Mouse (Mus musculus) MEL (cell line): ENCODE measurements at regions not wholly inside any gene's neighbourhood (a gene's known extent, or its start where the extent isn't known, plus 50 kb on each side); places are given as distances from the start of the nearest gene placed in this dataset.

Experiments
- DNase-seq: peaks from one replicate; pipeline ENCODE4 v3.0.0; 2011; ENCODE audit warnings: low read depth, low spot score
- H3K27ac ChIP-seq: 2 replicates; pipeline ENCODE4 v1.5.1; 2012; ENCODE audit warnings: low read depth, mild to moderate bottlenecking, control low read depth, low read length, moderate library complexity; ENCODE audit not compliant: control insufficient read depth
- H3K27me3 ChIP-seq, 2 experiments: fragments of 150-350 bp in 1 of 2; sonication (generic) in 1 of 2; 2 replicates each; pipeline ENCODE4 v1.6.1; 2012; ENCODE audit warnings: low read length in 2 of 2, mild to moderate bottlenecking in 2 of 2, improper control_type of control experiment in 1 of 2, moderate library complexity in 1 of 2; ENCODE audit not compliant: insufficient read depth in 2 of 2, control insufficient read depth in 1 of 2
- H3K36me3 ChIP-seq, 2 experiments: 2 replicates each; pipeline ENCODE4 v1.6.1; 2012 to 2014; ENCODE audit warnings: low read length in 2 of 2, improper control_type of control experiment in 1 of 2, inconsistent platforms in 1 of 2, mild to moderate bottlenecking in 1 of 2; ENCODE audit not compliant: insufficient read depth in 2 of 2, control insufficient read depth in 1 of 2
- H3K4me1 ChIP-seq, 2 experiments: fragments of 150-350 bp in 1 of 2; sonication (generic) in 1 of 2; 2 replicates each; pipeline ENCODE4 v1.6.1; 2012; ENCODE audit warnings: low read length in 2 of 2, improper control_type of control experiment in 1 of 2, mild to moderate bottlenecking in 1 of 2; ENCODE audit not compliant: insufficient read depth in 2 of 2, control insufficient read depth in 1 of 2
- H3K4me3 ChIP-seq, 2 experiments: fragments of 150-350 bp in 1 of 2; sonication (generic) in 1 of 2; 2 replicates each; pipeline ENCODE4 v1.5.1; 2012; ENCODE audit warnings: low read depth in 2 of 2, low read length in 2 of 2, mild to moderate bottlenecking in 2 of 2, moderate library complexity in 2 of 2, control low read depth in 1 of 2, improper control_type of control experiment in 1 of 2; ENCODE audit not compliant: control insufficient read depth in 1 of 2, insufficient read depth in 1 of 2
- H3K79me2 ChIP-seq: 2 replicates; pipeline ENCODE4 v1.6.1; 2012; ENCODE audit warnings: mild to moderate bottlenecking, low read length, moderate library complexity; ENCODE audit not compliant: control insufficient read depth, poor library complexity, insufficient read depth
- H3K9ac ChIP-seq: 2 replicates; pipeline ENCODE4 v1.6.1; 2012; ENCODE audit warnings: low read depth, mild to moderate bottlenecking, control low read depth, low read length, moderate library complexity; ENCODE audit not compliant: control insufficient read depth, poor library complexity, severe bottlenecking
- H3K9me3 ChIP-seq: fragments of 150-350 bp; sonication (generic); replicated peaks from 2 replicates; pipeline ENCODE4 v1.6.1; 2012; ENCODE audit warnings: mild to moderate bottlenecking, low read length, improper control_type of control experiment, moderate library complexity; ENCODE audit not compliant: insufficient read depth
- BHLHE40 ChIP-seq: IDR thresholded peaks from 2 replicates; pipeline ENCODE4 v1.6.1; 2012; ENCODE audit warnings: low read depth, mild to moderate bottlenecking, inconsistent platforms, low read length, improper control_type of control experiment, borderline replicate concordance
- CHD1 ChIP-seq: IDR thresholded peaks from 2 replicates; pipeline ENCODE4 v1.6.1; 2012; ENCODE audit warnings: low read depth, mild to moderate bottlenecking, inconsistent platforms, low read length, improper control_type of control experiment
- CHD2 ChIP-seq: IDR thresholded peaks from 2 replicates; pipeline ENCODE4 v1.6.1; 2011; ENCODE audit warnings: low read length, improper control_type of control experiment
- CTCF ChIP-seq, 3 experiments: IDR thresholded peaks in 2 of 3; conservative IDR thresholded peaks in 1 of 3; 2 replicates each; pipeline ENCODE4 v1.5.1; 2011 to 2012; ENCODE audit warnings: low read length in 3 of 3, low read depth in 2 of 3, mild to moderate bottlenecking in 2 of 3, improper control_type of control experiment in 1 of 3, inconsistent platforms in 1 of 3, mixed read lengths in 1 of 3, moderate library complexity in 1 of 3; ENCODE audit not compliant: control insufficient read depth in 1 of 3, insufficient read depth in 1 of 3, poor library complexity in 1 of 3, severe bottlenecking in 1 of 3
- E2F4 ChIP-seq: IDR thresholded peaks from 2 replicates; pipeline ENCODE4 v1.6.1; 2011; ENCODE audit warnings: low read depth, low read length, improper control_type of control experiment, borderline replicate concordance
- ELF1 ChIP-seq: IDR thresholded peaks from 2 replicates; pipeline ENCODE4 v1.6.1; 2014; ENCODE audit warnings: low read depth, mild to moderate bottlenecking, inconsistent platforms, low read length, improper control_type of control experiment, moderate library complexity
- EP300 ChIP-seq, 2 experiments: IDR thresholded peaks; 2 replicates each; pipeline ENCODE4 v1.6.1; 2011; ENCODE audit warnings: improper control_type of control experiment in 2 of 2, low read length in 2 of 2, low read depth in 1 of 2, mild to moderate bottlenecking in 1 of 2
- GABPA ChIP-seq: IDR thresholded peaks from 2 replicates; pipeline ENCODE4 v1.6.1; 2012; ENCODE audit warnings: low read depth, mild to moderate bottlenecking, inconsistent platforms, low read length, improper control_type of control experiment, moderate library complexity
- MAFK ChIP-seq: IDR thresholded peaks from 2 replicates; pipeline ENCODE4 v1.6.1; 2011; ENCODE audit warnings: low read depth, mild to moderate bottlenecking, low read length, improper control_type of control experiment, borderline replicate concordance
- MAX ChIP-seq: IDR thresholded peaks from 2 replicates; pipeline ENCODE4 v1.6.1; 2011; ENCODE audit warnings: low read length, improper control_type of control experiment
- MEF2A ChIP-seq: IDR thresholded peaks from 2 replicates; pipeline ENCODE4 v1.6.1; 2014; ENCODE audit warnings: low read depth, mild to moderate bottlenecking, inconsistent platforms, low read length, improper control_type of control experiment; ENCODE audit not compliant: poor library complexity, insufficient replicate concordance, severe bottlenecking; ENCODE audit errors: extremely low read depth
- MYB ChIP-seq: IDR thresholded peaks from 2 replicates; pipeline ENCODE4 v1.6.1; 2011; ENCODE audit warnings: mild to moderate bottlenecking, low read depth, low read length, improper control_type of control experiment
- NELFE ChIP-seq: IDR thresholded peaks from 2 replicates; pipeline ENCODE4 v1.6.1; 2011; ENCODE audit warnings: low read depth, low read length, improper control_type of control experiment
- POLR2A ChIP-seq, 2 experiments: IDR thresholded peaks; 2 replicates each; pipeline ENCODE4 v1.6.1; 2011 to 2012; ENCODE audit warnings: low read length in 2 of 2, mild to moderate bottlenecking in 2 of 2, control low read depth in 1 of 2, improper control_type of control experiment in 1 of 2, low read depth in 1 of 2, moderate library complexity in 1 of 2; ENCODE audit not compliant: control insufficient read depth in 1 of 2, insufficient read depth in 1 of 2, poor library complexity in 1 of 2
- POLR2AphosphoS5 ChIP-seq: IDR thresholded peaks from 2 replicates; pipeline ENCODE4 v1.6.1; 2012; ENCODE audit warnings: low read depth, borderline replicate concordance, mild to moderate bottlenecking, inconsistent platforms, low read length, moderate library complexity, mixed read lengths
- RCOR1 ChIP-seq: IDR thresholded peaks from 2 replicates; pipeline ENCODE4 v1.6.1; 2012; ENCODE audit warnings: low read depth, mild to moderate bottlenecking, inconsistent platforms, low read length, improper control_type of control experiment
- UBTF ChIP-seq: IDR thresholded peaks from 2 replicates; pipeline ENCODE4 v1.6.1; 2012; ENCODE audit warnings: low read depth, mild to moderate bottlenecking, inconsistent platforms, low read length, improper control_type of control experiment, moderate library complexity, borderline replicate concordance; ENCODE audit not compliant: insufficient read depth
- ZC3H11A ChIP-seq: IDR thresholded peaks from 2 replicates; pipeline ENCODE4 v1.6.1; 2012; ENCODE audit warnings: low read depth, mild to moderate bottlenecking, inconsistent platforms, low read length, improper control_type of control experiment
- ZMIZ1 ChIP-seq: IDR thresholded peaks from 2 replicates; pipeline ENCODE4 v1.6.1; 2012; ENCODE audit warnings: low read depth, mild to moderate bottlenecking, inconsistent platforms, low read length, improper control_type of control experiment, moderate library complexity

DNA sequence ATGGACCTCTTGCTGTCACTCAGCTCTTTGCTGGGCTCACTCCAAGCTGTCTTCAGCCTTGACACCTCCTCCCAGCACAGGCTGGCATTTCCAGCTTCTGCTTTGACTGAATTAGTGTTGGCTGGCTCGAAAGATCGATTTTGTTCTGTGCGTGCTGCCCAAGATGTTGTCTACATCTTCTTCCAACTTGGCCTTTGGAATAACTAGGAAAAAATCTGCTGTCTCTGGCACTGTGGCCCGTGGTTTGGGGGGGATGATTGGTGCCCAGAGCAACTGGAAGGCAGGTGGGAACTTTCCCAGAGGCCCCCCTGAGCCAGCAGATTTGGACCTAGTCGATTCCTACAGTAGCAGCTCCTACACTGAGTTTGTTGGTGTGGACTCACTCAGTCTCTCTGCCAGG lies 76.9 kb downstream of the Psmg1 start (continued):
- TF ChIP-seq NELFE, result no peak
- no peak for TF ChIP-seq UBTF

- H3K36me3 ChIP-seq, result no peaks in the 10 kb centered on the region
- no peak overlapping the region for H3K9ac ChIP-seq
- H3K4me1 ChIP-seq, result peaks cover 0 to 11% of the 10 kb centered on the region in 2 experiments; a peak in 1 of 4 replicates
- no peaks in the 10 kb centered on the region for H3K79me2 ChIP-seq
- H3K9me3 ChIP-seq, result no peaks in the 10 kb centered on the region
- no peak for DNase-seq
- H3K27ac ChIP-seq, result no peak overlapping the region
- no peak overlapping the region for H3K4me3 ChIP-seq
- TF ChIP-seq CHD1, result no peak
- TF ChIP-seq ZC3H11A, result no peak
- no peak for TF ChIP-seq MAX
- no peak for TF ChIP-seq EP300 (IDR thresholded peaks at IDR 0.05; ENCODE audit: low read depth in 1 of 2, low read length in 2 of 2)
- no peak for TF ChIP-seq CTCF (IDR thresholded peaks at IDR 0.05 in 2 of 3, conservative IDR thresholded peaks at IDR 0.05 in 1 of 3; ENCODE audit: control insufficient read depth in 1 of 3, insufficient read depth in 1 of 3, low read depth in 2 of 3, low read length in 3 of 3, poor library complexity in 1 of 3, severe bottlenecking in 1 of 3)
- no peak for TF ChIP-seq POLR2A (IDR thresholded peaks at IDR 0.05; ENCODE audit: control insufficient read depth in 1 of 2, insufficient read depth in 1 of 2, low read depth in 1 of 2, low read length in 2 of 2, poor library complexity in 1 of 2)
- TF ChIP-seq UBTF, result no peak
- TF ChIP-seq ZMIZ1, result no peak
- no peak for TF ChIP-seq GABPA
- no peak for TF ChIP-seq RCOR1
- TF ChIP-seq CHD2, result no peak
- TF ChIP-seq E2F4, result no peak
- no peak for TF ChIP-seq MYB
- no peak for TF ChIP-seq ELF1
- no peak for TF ChIP-seq MEF2A
- no peak for TF ChIP-seq BHLHE40
- TF ChIP-seq MAFK, result no peak
- TF ChIP-seq POLR2AphosphoS5, result no peak
- TF ChIP-seq, all 39 proteins: peak for 0
- no peaks in the 10 kb centered on the region for H3K27me3 ChIP-seq
Observed at GRCm38 (mm10) chr16:95904531-95905165, 86.1 kb downstream of the Psmg1 start.
